Mouse (Mus musculus) intestine, embryonic 14.5 days (tissue): ENCODE results near the gene Serinc5. TPM values are rescaled to one million over a fixed set of nuclear protein-coding genes. Genes with fewer than 3 reads are reported as not detected.

Source experiments
- ATAC-seq: fragments of 200-750 bp; cut with Nextera tagmentation; replicated peaks from 2 replicates; pipeline ENCODE4 v1.8.0; 2017; ENCODE audit warnings: low read depth, moderate number of reproducible peaks, moderate TSS enrichment, moderate library complexity; ENCODE audit not compliant: low FRiP score, low TSS enrichment
- DNase-seq: peaks from one replicate; pipeline ENCODE4 v3.0.0-alpha.2; 2018; ENCODE audit warnings: low spot score
- H3K27ac ChIP-seq: fragments of 300-500 bp; sonication (generic); 2 replicates; pipeline ENCODE4 v1.5.1; 2014; ENCODE audit warnings: low read depth, mild to moderate bottlenecking, control low read depth
- H3K27me3 ChIP-seq: fragments of 300-500 bp; sonication (generic); replicated peaks from 2 replicates; pipeline ENCODE4 v1.6.1; 2014; ENCODE audit warnings: low read length, control low read depth; ENCODE audit not compliant: control insufficient read depth, insufficient read depth
- H3K36me3 ChIP-seq: fragments of 300-500 bp; sonication (generic); 2 replicates; pipeline ENCODE4 v1.6.1; 2014; ENCODE audit warnings: low read length, control low read depth; ENCODE audit not compliant: control insufficient read depth, insufficient read depth
- H3K4me1 ChIP-seq: fragments of 300-500 bp; sonication (generic); replicated peaks from 2 replicates; pipeline ENCODE4 v1.6.1; 2014; ENCODE audit warnings: low read length, control low read depth, mixed read lengths; ENCODE audit not compliant: control insufficient read depth, insufficient read depth
- H3K4me2 ChIP-seq: fragments of 300-500 bp; sonication (generic); 2 replicates; pipeline ENCODE4 v1.6.1; 2014; ENCODE audit warnings: low read length
- H3K4me3 ChIP-seq: fragments of 300-500 bp; sonication (generic); 2 replicates; pipeline ENCODE4 v1.5.1; 2014; ENCODE audit warnings: low read depth, low read length, control low read depth, mixed read lengths
- H3K9ac ChIP-seq: fragments of 300-500 bp; sonication (generic); 2 replicates; pipeline ENCODE4 v1.6.1; 2014; ENCODE audit warnings: mild to moderate bottlenecking, low read length
- H3K9me3 ChIP-seq: fragments of 300-500 bp; sonication (generic); 2 replicates; pipeline ENCODE4 v1.6.1; 2016; ENCODE audit warnings: low read length, control low read depth; ENCODE audit not compliant: control insufficient read depth
- WGBS: fragments of 180-500 bp; shearing (Covaris S2); extraction: QIAGEN DNeasy Blood & Tissue Kit; methylation state at CpG from one replicate; pipeline ENCODE4 v1.1.7; 2014; 5-methylcytosine and 5-hydroxymethylcytosine counted together
- polyA plus RNA-seq: library from polyadenylated mRNA; unstranded; fragments of >200 nt; fragmentation: Nextera tagmentation; extraction: Ambion mirVana; gene quantifications from 2 replicates; pipeline ENCODE4 v1.2.1, GENCODE M21; 2014

Serinc5 gene
- polyA plus RNA-seq, 1 experiment from 2014 or later = 24.9 TPM

- no peaks in the 10 kb centered on the region for H3K27me3 ChIP-seq
- H3K9ac ChIP-seq = no peak overlapping the region
- no peaks in the 10 kb centered on the region for H3K9me3 ChIP-seq
- no peaks in the 10 kb centered on the region for H3K36me3 ChIP-seq
- H3K4me1 ChIP-seq = peaks cover 8% of the 10 kb centered on the region
- ATAC-seq (no peak), DNase-seq (no peak)
- 56% methylated on average over 3 of the region's 3 CpGs for WGBS
- no peak overlapping the region for H3K4me3 ChIP-seq
- H3K27ac ChIP-seq = no peak overlapping the region
- H3K4me2 ChIP-seq = no peak overlapping the region
These were observed 127.9 kb downstream of the Serinc5 start for GRCm38 (mm10) chr13:92738821-92739220.

DNA sequence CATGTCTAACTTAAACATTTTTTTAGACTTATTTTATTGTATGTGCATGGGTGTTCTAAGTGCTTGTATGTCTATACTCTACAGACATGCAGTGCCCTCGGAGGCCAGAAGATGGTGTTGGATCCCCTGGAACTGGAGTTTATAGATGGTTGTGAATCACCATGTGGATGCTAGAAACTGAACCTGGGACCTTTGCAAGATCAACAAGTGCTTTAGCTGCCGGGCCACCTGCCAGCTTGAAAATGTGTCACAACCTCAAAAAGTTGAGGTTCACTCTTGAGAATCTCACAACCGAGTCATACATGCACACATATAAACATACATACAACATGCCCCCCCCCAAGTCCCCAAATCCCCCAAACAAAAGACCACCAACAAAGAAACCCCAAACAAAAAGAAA lies 129.0 kb downstream of the Serinc5 start:
- H3K9me3 ChIP-seq = no peaks in the 10 kb centered on the region
- ATAC-seq = no peak
- no peak overlapping the region for H3K4me2 ChIP-seq
- WGBS = 88% methylated on average over 3 of the region's 3 CpGs
- no peak overlapping the region for H3K27ac ChIP-seq
- H3K9ac ChIP-seq = no peak overlapping the region
- no peaks in the 10 kb centered on the region for H3K36me3 ChIP-seq
- H3K4me1 ChIP-seq = peaks cover 8% of the 10 kb centered on the region
- no peak overlapping the region for H3K4me3 ChIP-seq
- no peak for DNase-seq
- no peaks in the 10 kb centered on the region for H3K27me3 ChIP-seq

DNA sequence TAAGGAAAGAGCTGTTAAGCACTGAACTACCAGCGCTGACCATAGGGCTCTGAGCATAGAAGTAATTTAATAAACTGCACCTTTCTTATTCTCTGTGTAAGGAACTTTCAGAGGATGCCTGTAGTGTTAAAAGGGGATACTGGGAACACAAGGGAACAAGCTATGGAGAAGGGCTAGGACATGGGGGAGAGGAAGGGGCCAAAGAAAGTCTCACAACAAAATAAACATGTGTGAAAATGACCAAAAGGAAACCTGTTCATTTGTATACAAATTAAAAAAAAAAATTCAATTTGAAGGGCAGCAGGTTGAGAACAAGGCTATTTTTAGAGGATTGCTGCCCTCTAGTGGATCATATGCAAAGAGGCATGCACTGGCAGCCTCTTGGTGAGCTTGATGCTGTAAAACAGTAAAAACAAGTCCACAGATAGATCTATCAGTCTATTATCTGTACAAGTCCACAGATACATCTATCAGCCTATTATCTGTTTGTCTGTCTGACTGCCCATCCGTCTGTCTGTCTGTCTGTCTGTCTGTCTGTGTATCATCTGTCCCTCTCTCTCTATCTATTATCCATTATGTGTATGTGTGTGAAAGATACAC lies 129.9 kb downstream of the Serinc5 start:
- ATAC-seq = peak; percentile 54; the same call in 1 of the 2 replicates
- Histone ChIP-seq H3K27me3 (no peaks in the 10 kb centered on the region), H3K36me3 (no peaks in the 10 kb centered on the region), H3K9me3 (no peaks in the 10 kb centered on the region), H3K4me3 (no peak overlapping the region), H3K27ac (no peak overlapping the region), H3K4me1 (peaks cover 8% of the 10 kb centered on the region), H3K9ac (no peak overlapping the region), H3K4me2 (no peak overlapping the region)
- no peak for DNase-seq
- WGBS = 11% methylated on average over 2 of the region's 2 CpGs

- H3K4me3 ChIP-seq = no peak overlapping the region
- ATAC-seq (no peak), DNase-seq (no peak)
- H3K36me3 ChIP-seq = no peaks in the 10 kb centered on the region
- no peak overlapping the region for H3K27ac ChIP-seq
- WGBS = 89% methylated on average over 4 of the region's 4 CpGs
- no peak overlapping the region for H3K4me2 ChIP-seq
- no peaks in the 10 kb centered on the region for H3K9me3 ChIP-seq
- H3K4me1 ChIP-seq = peaks cover 8% of the 10 kb centered on the region
- H3K27me3 ChIP-seq = no peaks in the 10 kb centered on the region
- H3K9ac ChIP-seq = no peak overlapping the region
These were observed 132.0 kb downstream of the Serinc5 start for GRCm38 (mm10) chr13:92742886-92743285.

- 82% methylated on average over 5 of the region's 5 CpGs for WGBS
- no peak overlapping the region for H3K9ac ChIP-seq
These were observed 132.4 kb downstream of the Serinc5 start for GRCm38 (mm10) chr13:92743337-92743736.

DNA sequence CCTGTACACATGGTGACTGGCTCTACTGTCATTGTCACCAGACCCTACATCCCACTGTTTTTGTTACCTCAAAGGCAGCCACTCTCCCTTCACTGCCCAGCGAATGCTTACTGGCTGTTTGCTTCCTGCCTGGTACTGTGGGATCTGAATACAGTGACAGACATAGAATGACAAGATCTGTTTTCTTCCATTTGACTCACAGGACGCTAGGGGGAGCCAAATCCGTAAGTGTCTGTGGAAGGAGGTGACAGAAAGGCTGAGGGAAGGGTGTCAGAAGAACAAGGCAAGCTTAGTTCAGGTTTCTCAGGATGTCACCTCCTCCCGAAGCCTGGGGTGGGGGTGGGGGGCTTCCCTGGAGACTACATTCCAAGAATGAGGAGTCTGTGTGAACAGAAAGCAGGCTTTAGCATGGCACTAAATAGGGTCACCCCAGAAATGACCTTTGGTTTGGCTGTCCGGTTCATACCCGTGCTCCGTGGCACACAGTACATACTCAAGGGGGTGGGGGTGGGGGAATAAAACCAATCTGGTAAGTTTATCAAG lies 140.2 kb downstream of the Serinc5 start:
- no peaks in the 10 kb centered on the region for H3K27me3 ChIP-seq
- 18% methylated on average over 7 of the region's 7 CpGs for WGBS
- peak overlapping the region; percentile 15; the same call in 1 of the 2 replicates for H3K4me2 ChIP-seq
- no peak overlapping the region for H3K27ac ChIP-seq
- H3K9me3 ChIP-seq = no peaks in the 10 kb centered on the region
- ATAC-seq (peak; percentile 74), DNase-seq (peak; percentile 83)
- no peak overlapping the region for H3K4me3 ChIP-seq
- H3K36me3 ChIP-seq = no peaks in the 10 kb centered on the region
- 0 out of 2 replicates have a peak, but pooled peaks cover 7% of the 10 kb centered on the region for H3K4me1 ChIP-seq
- H3K9ac ChIP-seq = no peak overlapping the region

More at GRCm38 (mm10) chr13:92743337-92743736, 132.4 kb downstream of the Serinc5 start:
- DNase-seq (no peak), ATAC-seq (no peak)
- Histone ChIP-seq H3K27ac (no peak overlapping the region), H3K4me1 (peaks cover 8% of the 10 kb centered on the region), H3K9me3 (no peaks in the 10 kb centered on the region), H3K36me3 (no peaks in the 10 kb centered on the region), H3K4me2 (no peak overlapping the region), H3K27me3 (no peaks in the 10 kb centered on the region), H3K4me3 (no peak overlapping the region)

DNA sequence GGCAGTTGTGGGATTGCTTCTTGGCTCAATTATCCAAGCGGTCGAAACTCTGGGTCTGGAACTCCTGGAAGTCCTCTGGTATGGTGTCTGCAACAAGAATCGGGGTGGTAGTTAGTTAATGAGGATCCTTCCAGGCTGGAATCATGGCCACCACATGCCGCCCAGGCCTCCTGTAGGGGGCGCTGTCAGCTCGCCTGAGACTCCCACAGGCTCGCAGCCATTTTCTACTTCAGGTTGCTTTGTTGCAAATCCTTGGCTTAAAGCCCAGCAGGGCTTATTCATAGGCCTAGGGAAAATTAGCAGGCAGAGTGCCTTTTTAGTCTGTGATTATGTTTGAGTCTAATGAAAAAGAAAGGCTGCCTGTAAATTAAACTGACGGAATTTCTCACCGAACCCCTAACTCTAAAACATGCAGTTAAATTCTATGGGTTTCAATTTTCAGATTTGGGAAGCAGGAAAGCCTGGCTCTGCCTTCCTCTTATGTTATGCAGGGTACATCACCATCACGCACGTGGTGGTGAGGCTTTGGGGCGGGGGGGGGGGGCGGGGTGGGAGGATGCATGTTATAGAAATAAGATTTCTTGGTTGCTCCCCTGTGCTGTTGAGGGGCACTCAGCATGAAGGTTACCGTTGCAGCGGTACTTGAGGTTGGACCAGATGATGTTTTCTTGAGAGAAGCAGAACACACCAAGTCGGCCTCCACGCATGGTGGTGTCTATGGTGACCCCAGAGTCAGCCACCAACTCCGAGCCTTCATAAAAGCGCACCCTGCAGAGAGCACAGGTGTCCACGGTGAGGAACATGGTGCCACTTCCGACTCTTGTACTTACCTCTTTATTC lies 141.1 kb downstream of the Serinc5 start:
- 66% methylated on average over 21 of the region's 21 CpGs for WGBS
- H3K4me2 ChIP-seq = no peak overlapping the region
- no peak overlapping the region for H3K27ac ChIP-seq
- H3K9me3 ChIP-seq = no peaks in the 10 kb centered on the region
- H3K36me3 ChIP-seq = no peaks in the 10 kb centered on the region
- H3K4me3 ChIP-seq = no peak overlapping the region
- DNase-seq (peak; percentile 86), ATAC-seq (no peak; the same call in 1 of the 2 replicates)
- H3K4me1 ChIP-seq = 0 out of 2 replicates have a peak, but pooled peaks cover 7% of the 10 kb centered on the region
- no peaks in the 10 kb centered on the region for H3K27me3 ChIP-seq
- no peak overlapping the region for H3K9ac ChIP-seq

DNA sequence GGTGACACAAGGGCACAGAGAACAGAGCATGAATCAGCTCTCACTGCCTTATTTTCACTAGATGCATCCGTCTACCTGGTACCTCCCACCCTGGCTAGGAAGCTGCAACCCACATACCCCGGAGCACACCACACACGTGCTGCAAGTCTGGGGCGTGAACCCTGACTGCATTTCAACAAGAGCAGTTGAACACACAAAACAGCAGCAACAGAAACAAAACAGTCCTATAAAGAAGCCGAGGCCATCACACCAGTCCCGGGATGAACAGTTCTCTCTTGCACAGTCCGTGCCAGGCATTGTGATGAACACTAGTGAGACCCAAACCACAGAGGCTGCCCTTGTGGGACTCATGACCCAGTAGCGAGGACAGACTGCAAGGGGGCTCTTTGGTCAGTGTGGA lies 142.8 kb downstream of the Serinc5 start:
- Histone ChIP-seq H3K27me3 (no peaks in the 10 kb centered on the region), H3K4me3 (no peak overlapping the region), H3K9ac (no peak overlapping the region), H3K27ac (no peak overlapping the region), H3K36me3 (no peaks in the 10 kb centered on the region), H3K4me2 (no peak overlapping the region), H3K9me3 (no peaks in the 10 kb centered on the region), H3K4me1 (0 out of 2 replicates have a peak, but pooled peaks cover 7% of the 10 kb centered on the region)
- no peak for ATAC-seq
- DNase-seq = no peak
- WGBS = 87% methylated on average over 8 of the region's 8 CpGs
